In the genomic region with DNA sequence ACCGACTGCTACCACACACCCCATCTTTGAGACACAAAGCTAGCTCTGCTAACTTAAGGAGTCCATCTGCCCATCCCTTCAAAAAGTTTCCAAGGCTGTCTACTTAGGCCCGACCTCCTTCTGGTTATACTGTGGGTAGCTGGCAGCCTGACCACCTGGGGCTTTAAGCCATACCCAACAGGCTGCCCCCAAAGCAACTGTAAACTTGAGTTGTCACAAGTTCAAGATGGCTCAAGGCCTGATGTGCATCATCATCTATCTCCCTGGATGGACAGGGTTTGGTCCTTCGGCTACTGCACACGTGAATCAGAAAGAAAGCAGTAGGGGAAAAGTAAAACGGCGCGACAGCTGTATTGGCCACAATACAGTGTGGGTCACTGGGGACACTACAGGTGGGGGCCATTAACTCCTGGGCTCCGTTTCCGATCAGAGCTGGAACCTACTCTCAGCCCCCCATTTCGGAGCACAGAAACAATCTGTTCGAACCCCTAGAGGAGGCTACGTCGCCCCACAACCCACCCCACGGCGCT, we compare ENCODE assay signal across 8 mouse cellular contexts. TPM values are rescaled to one million over a fixed set of nuclear protein-coding genes. Genes with fewer than 3 reads are reported as not detected.
DNase-seq lines count a peak whose midpoint lies in the region; ATAC-seq and TF ChIP-seq lines count a peak whose summit lies in the region.

No protein-coding gene starts in this region.

- peak overlapping the region; percentile 99 for H3K27ac ChIP-seq in gastrocnemius, adult 2 months
- peak overlapping the region; percentile 99 for H3K27ac ChIP-seq in forebrain, embryonic 11.5 days (ENCODE audit: low read depth, low read length)
- H3K27ac ChIP-seq in liver, embryonic 16.5 days (ENCODE audit: low read length), result peak overlapping the region; percentile 97

- H3K4me1 ChIP-seq in forebrain, embryonic 11.5 days (replicated peaks; ENCODE audit: control insufficient read depth, insufficient read depth, low read length), result peaks cover 7% of the 10 kb centered on the region
- H3K4me1 ChIP-seq in liver, embryonic 16.5 days (ENCODE audit: control insufficient read depth, low read depth, low read length), result peaks cover 68% of the 10 kb centered on the region

- WGBS in forebrain, embryonic 11.5 days, result 3% methylated on average over 15 of the region's 15 CpGs
- under 1% methylated on average over 15 of the region's 15 CpGs for whole genome bisulfite sequencing in liver, embryonic 16.5 days (ENCODE audit: insufficient replicate concordance)

- peak overlapping the region; percentile 87 for H3K4me2 ChIP-seq in forebrain, embryonic 11.5 days (ENCODE audit: low read depth, low read length, severe bottlenecking)
- peak overlapping the region; percentile 78 for H3K4me2 ChIP-seq in liver, embryonic 16.5 days (ENCODE audit: low read depth, low read length)

- H3K27me3 ChIP-seq in forebrain, embryonic 11.5 days (ENCODE audit: control insufficient read depth, insufficient read depth, low read length), result no peaks in the 10 kb centered on the region
- no peaks in the 10 kb centered on the region for H3K27me3 ChIP-seq in liver, embryonic 16.5 days (ENCODE audit: control insufficient read depth, insufficient read depth, low read depth, low read length)

- H3K36me3 ChIP-seq in forebrain, embryonic 11.5 days (ENCODE audit: control insufficient read depth, insufficient read depth, low read length), result peaks cover 18% of the 10 kb centered on the region
- H3K36me3 ChIP-seq in liver, embryonic 16.5 days (ENCODE audit: control insufficient read depth, insufficient read depth), result peaks cover 36% of the 10 kb centered on the region

- peak overlapping the region; percentile 80 for H3K4me3 ChIP-seq in gastrocnemius, adult 2 months
- H3K4me3 ChIP-seq in forebrain, embryonic 11.5 days (ENCODE audit: low read depth, low read length), result peak overlapping the region; percentile 95
- peak overlapping the region; percentile 87 for H3K4me3 ChIP-seq in liver, embryonic 16.5 days (ENCODE audit: low read depth, low read length)

- H3K9ac ChIP-seq in forebrain, embryonic 11.5 days (ENCODE audit: low read length), result peak overlapping the region; percentile 97
- peak overlapping the region; percentile 87 for H3K9ac ChIP-seq in liver, embryonic 16.5 days (ENCODE audit: low read depth, low read length)

- no peak for TF ChIP-seq CTCF in gastrocnemius, adult 2 months (IDR thresholded peaks at IDR 0.05)

- intact Hi-C loops in gastrocnemius, adult 2 months (cut with DNase I), result loop anchor here (5.0 to 10.0 kb wide), 3 partner anchors 38 to 435 kb away; a partner anchor contains a TSS
- intact Hi-C loops in gastrocnemius, postnatal 36 days (cut with DNase I), result loop anchor here (5.0 kb wide), 1 partner anchor 38 kb away; no protein-coding TSS in a partner anchor

- peak; percentile 12 for ATAC-seq in CD4-positive, CD25-positive, alpha-beta regulatory T cell, adult 4 months
- ATAC-seq in forebrain, embryonic 11.5 days (replicated peaks; ENCODE audit: low FRiP score), result peak; percentile 20; the same call in 1 of the 2 replicates
- ATAC-seq in liver, embryonic 16.5 days (ENCODE audit: low read depth), result no peak
- no peak for ATAC-seq in granulocyte monocyte progenitor cell, adult 5-6 weeks (replicated peaks; ENCODE audit: poor library complexity, severe bottlenecking)

- no peak for DNase-seq in gastrocnemius, adult 2 months
- DNase-seq in gastrocnemius, postnatal 36 days, result no peak
- no peak for DNase-seq in forebrain, embryonic 11.5 days (ENCODE audit: low spot score)
- no peak for DNase-seq in urinary bladder, postnatal 25 days (ENCODE audit: low spot score)
- DNase-seq in spleen, postnatal 4 days (ENCODE audit: low spot score in 2 of 2), result no peak

- no peaks in the 10 kb centered on the region for H3K9me3 ChIP-seq in forebrain, embryonic 11.5 days (ENCODE audit: control insufficient read depth, low read length)
- H3K9me3 ChIP-seq in liver, embryonic 16.5 days (replicated peaks; ENCODE audit: control insufficient read depth, low read length), result no peaks in the 10 kb centered on the region

RNA-seq across cellular contexts. Expression of a gene that starts 0.6 kb away (rescaled TPM):
- 10 to 100 TPM; 57.7 to 63.5 TPM for total RNA-seq in gastrocnemius, adult 2 months (2021)
- 10 to 100 TPM; 52.9 to 53.9 TPM for total RNA-seq in gastrocnemius, postnatal 36 days (2021)
- polyA plus RNA-seq in CD4-positive, CD25-positive, alpha-beta regulatory T cell, adult 4 months (2017; shearing (Covaris generic)), result 100 to 1,000 TPM; 161 to 213 TPM
- polyA plus RNA-seq in forebrain, embryonic 11.5 days (2014; fragmentation: Nextera tagmentation; extraction: Ambion mirVana), result 243 and 275 TPM in 2 replicates
- polyA plus RNA-seq in liver, embryonic 16.5 days (2015; fragmentation: Nextera tagmentation; extraction: Ambion mirVana), result 119 and 125 TPM in 2 replicates
- 190 and 212 TPM in 2 replicates for total RNA-seq in granulocyte monocyte progenitor cell, adult 5-6 weeks (2014; fragmentation: Nextera tagmentation)
- total RNA-seq in granulocyte monocyte progenitor cell, adult 5-6 weeks (2017), result 219 and 227 TPM in 2 replicates

RNA-seq across cellular contexts. Expression of a gene that starts 13.5 kb away (rescaled TPM):
- under 1 TPM; 0.43 to 0.84 TPM for total RNA-seq in gastrocnemius, adult 2 months (2021)
- under 1 TPM; 0.64 to 0.87 TPM for total RNA-seq in gastrocnemius, postnatal 36 days (2021)
- 1 to 10 TPM; 2.8 to 4.2 TPM for polyA plus RNA-seq in CD4-positive, CD25-positive, alpha-beta regulatory T cell, adult 4 months (2017; shearing (Covaris generic))
- polyA plus RNA-seq in forebrain, embryonic 11.5 days (2014; fragmentation: Nextera tagmentation; extraction: Ambion mirVana), result 9.1 TPM in 2 replicates
- 1.1 and 1.2 TPM in 2 replicates for polyA plus RNA-seq in liver, embryonic 16.5 days (2015; fragmentation: Nextera tagmentation; extraction: Ambion mirVana)
- total RNA-seq in granulocyte monocyte progenitor cell, adult 5-6 weeks (2014; fragmentation: Nextera tagmentation), result 10.1 and 18.2 TPM in 2 replicates
- total RNA-seq in granulocyte monocyte progenitor cell, adult 5-6 weeks (2017), result 16.0 and 18.5 TPM in 2 replicates

RNA-seq across cellular contexts. Expression of a gene that starts 41.2 kb away (rescaled TPM):
- total RNA-seq in gastrocnemius, adult 2 months (2021), result 100 to 1,000 TPM; 189 to 247 TPM
- 100 to 1,000 TPM; 207 to 218 TPM for total RNA-seq in gastrocnemius, postnatal 36 days (2021)
- 100 to 1,000 TPM; 232 to 276 TPM for polyA plus RNA-seq in CD4-positive, CD25-positive, alpha-beta regulatory T cell, adult 4 months (2017; shearing (Covaris generic))
- polyA plus RNA-seq in forebrain, embryonic 11.5 days (2014; fragmentation: Nextera tagmentation; extraction: Ambion mirVana), result 232 and 267 TPM in 2 replicates
- polyA plus RNA-seq in liver, embryonic 16.5 days (2015; fragmentation: Nextera tagmentation; extraction: Ambion mirVana), result 177 and 180 TPM in 2 replicates
- 214 and 226 TPM in 2 replicates for total RNA-seq in granulocyte monocyte progenitor cell, adult 5-6 weeks (2014; fragmentation: Nextera tagmentation)
- total RNA-seq in granulocyte monocyte progenitor cell, adult 5-6 weeks (2017), result 65.7 and 89.0 TPM in 2 replicates

Comparison
In these comparisons a context has a peak if more than half of its experiments do, and no peak if none do; other contexts are left out.
1. ATAC-seq: peak in CD4-positive, CD25-positive, alpha-beta regulatory T cell, adult 4 months (single experiment) and forebrain, embryonic 11.5 days (single experiment); none in liver, embryonic 16.5 days (single experiment) and granulocyte monocyte progenitor cell, adult 5-6 weeks (single experiment).
2. RNA of a gene that starts 13.5 kb away (total RNA-seq): 10.1 to 18.5 TPM in granulocyte monocyte progenitor cell, adult 5-6 weeks; 0.64 to 0.87 TPM in gastrocnemius, postnatal 36 days and 0.43 to 0.84 TPM in gastrocnemius, adult 2 months; every median in the first group is over 4 times any median in the second.
3. Peak in every context shown above with its lines, with median percentiles within 50 percentile points of each other: H3K27ac ChIP-seq and H3K4me3 ChIP-seq.